ENCODE assay signal across 21 mouse cellular contexts in the genomic region with DNA sequence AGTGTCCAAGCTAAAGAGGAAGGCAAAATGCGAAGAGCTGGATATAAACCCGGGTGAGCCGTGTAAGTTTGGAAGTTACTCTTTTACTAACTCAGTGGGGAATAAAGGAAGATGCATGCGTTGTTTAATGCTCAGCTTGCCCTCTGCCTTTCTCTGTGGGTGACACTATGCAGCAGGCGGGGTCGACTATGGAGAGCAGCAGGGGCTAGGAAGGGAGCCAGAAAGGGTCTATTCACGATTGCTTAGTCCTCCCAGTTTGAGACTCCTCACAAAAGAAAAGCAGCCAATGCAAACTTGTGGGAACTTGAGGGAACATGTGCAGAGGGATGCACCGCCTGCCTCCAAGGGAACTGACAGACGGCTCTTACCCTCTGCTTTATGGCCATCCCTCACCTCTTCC.
DNase-seq lines count a peak whose midpoint lies in the region; ATAC-seq lines count a peak whose summit lies in the region.
"Had no signal": no experiment of that assay in that cellular context is flagged by ENCODE, and none has a peak within 500 bp of the region (broad histone marks: within the 10 kb centered on the region; RNA-seq: fewer than 3 reads in every experiment).

No protein-coding gene starts in this region.

- 23% methylated on average over 9 of the region's 9 CpGs for WGBS in forebrain, embryonic 15.5 days
- 34% methylated on average over 9 of the region's 9 CpGs for WGBS in forebrain, embryonic 12.5 days
- WGBS in midbrain, embryonic 12.5 days: 33% methylated on average over 9 of the region's 9 CpGs
- WGBS in midbrain, embryonic 10.5 days: 36% methylated on average over 9 of the region's 9 CpGs
- WGBS in hindbrain, embryonic 12.5 days: 25% methylated on average over 9 of the region's 9 CpGs
- WGBS in midbrain, embryonic 15.5 days: 22% methylated on average over 9 of the region's 9 CpGs

- H3K36me3 ChIP-seq in forebrain, embryonic 15.5 days: no peaks in the 10 kb centered on the region
- no peaks in the 10 kb centered on the region for H3K36me3 ChIP-seq in forebrain, embryonic 12.5 days (replicated peaks)
- H3K36me3 ChIP-seq in midbrain, embryonic 12.5 days: no peaks in the 10 kb centered on the region
- H3K36me3 ChIP-seq in midbrain, embryonic 10.5 days: no peaks in the 10 kb centered on the region
- H3K36me3 ChIP-seq in hindbrain, embryonic 12.5 days: no peaks in the 10 kb centered on the region
- no peaks in the 10 kb centered on the region for H3K36me3 ChIP-seq in midbrain, embryonic 15.5 days (replicated peaks)

- H3K9ac ChIP-seq in forebrain, embryonic 15.5 days (replicated peaks): no peak overlapping the region
- no peak overlapping the region for H3K9ac ChIP-seq in forebrain, embryonic 12.5 days
- no peak overlapping the region for H3K9ac ChIP-seq in midbrain, embryonic 12.5 days (replicated peaks)
- H3K9ac ChIP-seq in hindbrain, embryonic 12.5 days: no peak overlapping the region
- no peak overlapping the region for H3K9ac ChIP-seq in midbrain, embryonic 15.5 days
- H3K9ac ChIP-seq: liver, postnatal 0 days had no signal

- H3K27me3 ChIP-seq in forebrain, embryonic 15.5 days: no peaks in the 10 kb centered on the region
- no peaks in the 10 kb centered on the region for H3K27me3 ChIP-seq in forebrain, embryonic 12.5 days
- H3K27me3 ChIP-seq in midbrain, embryonic 12.5 days: no peaks in the 10 kb centered on the region
- H3K27me3 ChIP-seq in midbrain, embryonic 10.5 days (ENCODE audit: low read depth, poor library complexity, severe bottlenecking): no peaks in the 10 kb centered on the region
- H3K27me3 ChIP-seq in hindbrain, embryonic 12.5 days: no peaks in the 10 kb centered on the region
- no peaks in the 10 kb centered on the region for H3K27me3 ChIP-seq in midbrain, embryonic 15.5 days (replicated peaks)

- no peak overlapping the region for H3K27ac ChIP-seq in forebrain, embryonic 15.5 days (replicated peaks)
- no peak overlapping the region for H3K27ac ChIP-seq in forebrain, embryonic 12.5 days
- no peak overlapping the region for H3K27ac ChIP-seq in midbrain, embryonic 12.5 days (replicated peaks)
- H3K27ac ChIP-seq in midbrain, embryonic 10.5 days (replicated peaks): no peak overlapping the region
- H3K27ac ChIP-seq in hindbrain, embryonic 12.5 days: no peak overlapping the region
- H3K27ac ChIP-seq in midbrain, embryonic 15.5 days: 0 out of 2 replicates have a peak overlapping the region, but pooled peaks have one; percentile 29
- H3K27ac ChIP-seq: heart, adult 2 months; kidney, postnatal 0 days; macrophage had no signal

- H3K4me1 ChIP-seq in forebrain, embryonic 15.5 days: peaks cover 10% of the 10 kb centered on the region; the same call in 1 of the 2 replicates
- 0 out of 2 replicates have a peak, but pooled peaks cover 7% of the 10 kb centered on the region for H3K4me1 ChIP-seq in forebrain, embryonic 12.5 days
- no peaks in the 10 kb centered on the region for H3K4me1 ChIP-seq in midbrain, embryonic 12.5 days
- H3K4me1 ChIP-seq in midbrain, embryonic 10.5 days: no peaks in the 10 kb centered on the region; the same call in 1 of the 2 replicates
- H3K4me1 ChIP-seq in hindbrain, embryonic 12.5 days: peaks cover 10% of the 10 kb centered on the region; the same call in 1 of the 2 replicates
- H3K4me1 ChIP-seq in midbrain, embryonic 15.5 days: peaks cover 10% of the 10 kb centered on the region

- ATAC-seq in forebrain, embryonic 15.5 days (replicated peaks): 0 out of 2 replicates have a peak, but pooled peaks have one; percentile 38
- no peak for ATAC-seq in forebrain, embryonic 12.5 days (ENCODE audit: low FRiP score)
- ATAC-seq in midbrain, embryonic 12.5 days (ENCODE audit: low FRiP score, low read depth): 0 out of 2 replicates have a peak, but pooled peaks have one; percentile 49
- ATAC-seq in hindbrain, embryonic 12.5 days (ENCODE audit: low FRiP score): peak; percentile 61; the same call in 1 of the 2 replicates
- ATAC-seq in midbrain, embryonic 15.5 days (replicated peaks): no peak
- ATAC-seq: liver, postnatal 0 days; lung, postnatal 0 days had no signal

- H3K9me3 ChIP-seq in forebrain, embryonic 15.5 days: no peaks in the 10 kb centered on the region
- no peaks in the 10 kb centered on the region for H3K9me3 ChIP-seq in forebrain, embryonic 12.5 days
- no peaks in the 10 kb centered on the region for H3K9me3 ChIP-seq in midbrain, embryonic 12.5 days
- H3K9me3 ChIP-seq in midbrain, embryonic 10.5 days (replicated peaks): 0 out of 2 replicates have a peak, but pooled peaks cover 3% of the 10 kb centered on the region
- no peaks in the 10 kb centered on the region for H3K9me3 ChIP-seq in hindbrain, embryonic 12.5 days (replicated peaks)
- H3K9me3 ChIP-seq in midbrain, embryonic 15.5 days: no peaks in the 10 kb centered on the region

- H3K4me2 ChIP-seq in forebrain, embryonic 15.5 days (replicated peaks): no peak overlapping the region
- H3K4me2 ChIP-seq in forebrain, embryonic 12.5 days: no peak overlapping the region
- H3K4me2 ChIP-seq in midbrain, embryonic 12.5 days (replicated peaks): no peak overlapping the region
- H3K4me2 ChIP-seq in hindbrain, embryonic 12.5 days (replicated peaks): 0 out of 2 replicates have a peak overlapping the region, but pooled peaks have one; percentile 3
- H3K4me2 ChIP-seq in midbrain, embryonic 15.5 days: no peak overlapping the region

- no peak for DNase-seq in midbrain, embryonic 10.5 days (ENCODE audit: low spot score)
- no peak for DNase-seq in adrenal gland, postnatal 36 days
- no peak for DNase-seq in right cerebral cortex, adult 2 months (ENCODE audit: low spot score in 2 of 2)
- DNase-seq: adrenal gland, postnatal 14 days; cerebellum, adult 9-11 months; gastrocnemius, postnatal 25 days; heart, adult 2 months; heart, postnatal 36 days; kidney, adult 2 months; liver, postnatal 0 days; retina, postnatal 1 day; right cerebral cortex, postnatal 4 days; thymus, postnatal 14 days had no signal

- no peak overlapping the region for H3K4me3 ChIP-seq in forebrain, embryonic 15.5 days
- H3K4me3 ChIP-seq in forebrain, embryonic 12.5 days (replicated peaks): no peak overlapping the region
- no peak overlapping the region for H3K4me3 ChIP-seq in midbrain, embryonic 12.5 days
- no peak overlapping the region for H3K4me3 ChIP-seq in midbrain, embryonic 10.5 days
- H3K4me3 ChIP-seq in hindbrain, embryonic 12.5 days: no peak overlapping the region
- no peak overlapping the region for H3K4me3 ChIP-seq in midbrain, embryonic 15.5 days
- H3K4me3 ChIP-seq: heart, adult 2 months had no signal

Comparison
In these comparisons a context has a peak if more than half of its experiments do, and no peak if none do; other contexts are left out.
1. ATAC-seq: peak in forebrain, embryonic 15.5 days (single experiment), midbrain, embryonic 12.5 days (single experiment) and hindbrain, embryonic 12.5 days (single experiment); none in forebrain, embryonic 12.5 days (single experiment) and midbrain, embryonic 15.5 days (single experiment).